Mouse (Mus musculus): ENCODE results near the gene Rsf1.

Gene Rsf1

DNA sequence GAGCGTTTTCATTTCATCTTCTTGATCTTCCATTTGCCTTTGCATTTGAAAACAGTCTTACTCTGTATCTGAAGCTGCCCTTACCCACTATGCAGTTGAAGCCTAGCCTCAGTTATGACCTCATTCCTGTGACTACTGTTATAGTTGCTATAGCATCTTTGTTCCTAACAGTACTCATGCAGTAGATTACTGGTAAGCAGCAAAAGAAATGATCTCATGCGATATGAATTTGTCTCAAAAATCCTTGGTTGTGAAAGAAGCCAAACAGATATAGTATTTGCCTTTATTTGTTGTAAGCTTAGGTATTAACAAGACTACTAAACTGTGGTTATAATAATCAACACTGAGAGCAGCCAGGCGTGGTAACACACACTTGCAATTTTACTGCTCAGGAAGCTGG is 65.4 kb downstream of the Rsf1 start:
- no peak for DNase-seq

DNA sequence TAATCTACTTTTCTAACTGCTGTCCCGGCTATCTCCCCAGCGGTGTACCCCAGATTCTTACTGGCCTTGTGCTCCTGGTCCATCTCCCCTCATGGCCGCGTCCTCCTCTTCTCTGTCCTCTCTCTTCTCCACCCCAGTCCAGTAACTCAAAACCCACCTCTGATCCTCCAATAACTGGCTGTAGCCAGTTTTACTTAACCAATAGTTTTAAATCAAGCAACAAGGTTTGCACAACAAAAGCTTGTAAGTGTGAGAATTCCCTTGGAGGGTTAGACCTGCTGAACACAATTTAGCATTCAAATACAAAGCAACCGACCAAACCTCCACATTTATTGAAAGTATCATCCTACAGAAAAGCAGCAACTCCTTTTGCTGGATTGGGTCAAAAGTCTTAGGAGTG is 68.0 kb downstream of the Rsf1 start:
- DNase-seq = no peak

DNA sequence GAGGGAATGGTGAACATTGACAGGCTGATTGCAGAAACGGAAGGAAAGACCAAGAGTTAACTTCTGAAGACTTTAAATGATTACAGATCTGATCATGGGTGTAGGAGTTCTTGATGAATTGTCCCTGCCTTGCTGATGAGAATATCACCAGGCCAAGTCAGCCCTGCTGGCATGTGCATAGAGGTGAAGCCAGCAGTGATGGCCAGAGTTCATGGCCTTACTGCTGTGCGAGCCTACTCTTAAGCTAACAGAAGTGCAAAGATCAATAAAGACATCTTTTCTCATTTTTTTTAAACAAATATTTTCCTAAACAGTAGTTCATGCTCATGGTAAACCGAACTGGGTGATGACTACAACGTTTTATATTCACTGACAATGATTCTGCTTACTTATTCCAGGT is 71.0 kb downstream of the Rsf1 start:
- DNase-seq = no peak

DNA sequence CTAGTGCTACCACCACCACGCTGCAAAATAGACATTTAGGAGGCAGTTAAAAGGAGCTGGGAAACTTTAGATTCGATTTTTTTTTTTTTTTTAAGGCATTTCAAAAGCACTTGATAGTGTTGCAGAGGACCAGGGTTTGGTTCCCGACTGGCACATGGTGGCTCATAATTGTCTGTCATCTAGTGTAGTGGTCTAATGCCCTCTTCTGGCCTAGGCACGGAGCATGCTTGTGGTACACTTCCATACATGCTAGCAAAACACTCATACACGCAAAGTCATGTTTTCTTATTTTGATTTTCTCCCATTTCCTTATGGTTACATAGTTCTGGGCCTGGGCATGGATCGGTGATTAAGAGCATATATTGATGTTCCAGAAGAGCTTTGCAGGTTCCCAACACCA is 76.5 kb downstream of the Rsf1 start:
- DNase-seq = no peak

DNA sequence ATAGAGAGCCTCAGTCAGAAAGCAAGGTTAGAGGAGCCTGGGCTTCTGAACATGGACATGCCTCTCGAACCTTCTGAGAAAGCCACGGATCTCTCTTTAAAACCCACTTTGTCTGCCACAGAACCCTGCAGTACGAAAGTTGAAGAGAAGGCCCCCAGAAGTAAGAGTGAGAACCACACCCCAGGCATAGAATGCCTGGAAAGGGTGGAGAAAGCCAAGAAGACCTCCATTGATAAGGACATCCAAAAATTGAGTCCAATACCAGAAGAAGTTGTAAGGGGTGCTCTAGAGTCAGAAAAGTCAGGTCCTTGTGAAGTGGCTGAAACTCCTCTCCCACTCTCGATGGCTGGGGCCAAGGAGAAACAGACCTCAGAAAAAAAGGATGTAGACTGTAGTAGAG is 81.9 kb downstream of the Rsf1 start:
- DNase-seq = no peak

DNA sequence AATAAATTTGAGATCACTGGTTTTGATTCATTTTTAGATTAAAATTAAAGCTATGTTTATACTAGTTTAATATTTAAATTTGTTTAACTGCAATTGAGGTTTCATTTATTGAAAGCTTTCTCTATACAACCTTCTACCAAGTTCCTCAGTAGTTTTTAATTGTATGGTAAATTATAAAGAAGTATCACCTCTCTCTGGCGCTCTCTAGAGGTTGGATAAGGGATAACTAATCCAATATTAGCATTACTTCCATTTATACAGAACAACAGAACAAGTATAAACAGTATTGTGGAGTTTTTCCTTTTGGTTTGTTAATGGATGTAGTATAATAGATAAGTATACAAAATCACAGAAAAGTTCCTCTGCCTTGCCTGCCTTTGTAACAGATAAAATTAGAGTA is 99.5 kb downstream of the Rsf1 start:
- DNase-seq = no peak

DNA sequence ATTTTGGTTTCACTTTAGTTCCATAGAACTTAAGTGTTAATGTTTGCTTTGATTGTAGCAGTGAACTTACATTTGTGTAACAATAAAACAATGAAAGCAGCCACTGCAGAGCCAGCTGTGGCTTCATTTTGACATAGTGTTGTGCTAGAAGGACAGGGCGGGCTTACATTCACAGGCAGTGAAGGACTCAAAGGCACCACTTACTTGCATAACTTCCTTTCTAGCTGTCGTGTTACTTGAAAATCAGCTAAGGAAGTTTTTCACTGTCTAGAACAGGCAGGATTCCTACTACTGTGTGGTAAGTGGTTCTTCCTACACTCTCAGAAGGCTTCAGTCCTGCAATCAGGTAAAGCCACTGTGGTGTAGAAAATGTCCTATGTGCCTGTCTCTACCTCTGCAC is 108.1 kb downstream of the Rsf1 start:
- no peak for DNase-seq

DNA sequence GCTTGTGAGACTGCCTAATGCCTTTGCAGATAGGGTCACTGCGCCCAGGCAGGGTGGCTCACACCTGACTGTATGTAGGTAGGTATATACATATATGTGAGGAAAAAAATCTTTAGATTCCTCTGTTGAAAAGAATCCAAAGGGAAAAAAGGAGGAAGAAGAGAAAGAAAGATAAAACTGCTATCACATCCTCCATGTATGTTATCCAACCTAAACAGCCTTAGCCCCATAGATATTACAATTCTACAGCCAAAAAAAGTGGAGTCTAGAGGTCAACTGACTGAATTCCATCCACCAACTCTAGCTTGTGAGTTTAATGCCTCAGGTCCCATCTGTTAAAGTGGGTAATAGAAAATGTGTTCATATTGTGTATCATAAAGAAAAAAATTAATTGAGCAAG is 115.8 kb downstream of the Rsf1 start:
- no peak for DNase-seq

DNA sequence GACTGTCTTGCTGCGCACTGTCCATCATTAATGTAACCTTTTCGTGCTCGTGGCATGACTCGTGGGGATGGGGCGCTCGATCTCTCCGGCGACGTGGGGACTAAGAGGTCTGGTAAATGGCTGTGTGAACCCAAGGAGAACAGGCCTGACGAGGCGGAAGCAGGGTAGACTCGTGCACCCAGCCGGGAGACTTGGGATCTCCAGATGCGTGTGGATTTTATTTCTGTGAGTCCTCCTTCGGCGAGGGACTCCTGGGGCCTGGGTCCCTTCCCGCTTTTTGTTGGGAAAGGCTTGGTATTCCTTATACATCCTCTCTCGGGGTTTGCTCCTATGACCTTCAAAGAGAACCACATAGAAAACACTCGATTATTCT is 116.4 kb downstream of the Rsf1 start:
- no peak for DNase-seq

DNA sequence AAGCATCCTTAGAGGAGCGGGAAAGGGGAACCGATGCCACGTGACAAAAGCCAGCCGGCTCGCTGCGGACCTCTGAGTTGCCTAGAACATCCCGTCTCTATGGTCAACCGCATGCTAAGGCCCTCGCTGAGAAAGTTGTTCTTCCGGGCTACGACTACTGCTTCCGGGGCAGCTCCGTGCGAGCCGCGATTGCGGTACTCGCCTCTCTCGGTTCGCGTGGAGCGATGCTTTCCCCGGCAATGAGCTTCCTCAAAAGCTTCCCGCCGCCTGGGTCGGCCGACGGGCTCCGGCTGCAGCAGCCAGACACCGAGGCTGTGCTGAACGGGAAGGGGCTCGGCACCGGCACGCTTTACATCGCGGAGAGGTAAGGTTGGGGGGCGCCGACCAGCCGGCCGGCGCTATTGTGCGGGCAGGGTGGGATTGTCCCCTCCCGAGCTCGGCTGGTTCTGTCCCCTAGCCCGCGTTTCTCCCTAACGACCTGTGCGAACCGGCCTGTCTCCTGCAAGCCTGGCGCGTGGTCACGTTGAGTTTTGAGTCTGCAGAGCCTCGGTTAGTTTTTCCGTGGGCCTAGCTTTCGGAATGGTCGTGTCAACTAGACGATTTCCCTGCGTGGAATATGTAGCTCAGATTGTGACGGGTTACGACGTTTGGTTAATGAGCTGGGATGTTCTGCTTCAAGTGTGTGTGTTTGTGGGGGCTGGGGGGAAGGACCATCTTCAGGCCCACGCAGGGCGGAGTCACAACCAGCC is 117.0 kb downstream of the Rsf1 start, which contains the start of gene Clns1a:
Gene Clns1a (plus strand): TSS at position 129 of the 749 bp plus-strand sequence.
- peak; percentile 89 for DNase-seq

DNA sequence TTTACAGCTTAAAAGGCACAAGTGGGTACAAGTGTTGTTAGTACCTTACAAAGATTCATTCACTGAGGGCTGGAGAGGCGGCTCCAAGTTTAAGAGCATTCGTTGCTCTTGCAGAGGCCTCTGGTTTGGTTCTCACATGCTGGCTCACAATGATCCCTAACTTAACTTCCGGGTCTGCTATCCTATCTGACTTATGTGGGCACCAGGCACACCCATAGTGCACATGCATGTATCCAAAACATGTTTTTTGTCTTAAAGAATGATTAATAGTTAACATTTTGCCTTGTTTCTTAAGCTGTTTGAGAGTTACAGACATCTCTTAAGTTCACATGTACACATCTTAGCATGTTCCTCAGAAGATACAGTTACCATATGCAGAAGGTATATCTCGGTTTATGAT is 120.5 kb downstream of the Rsf1 start:
- no peak for DNase-seq

DNA sequence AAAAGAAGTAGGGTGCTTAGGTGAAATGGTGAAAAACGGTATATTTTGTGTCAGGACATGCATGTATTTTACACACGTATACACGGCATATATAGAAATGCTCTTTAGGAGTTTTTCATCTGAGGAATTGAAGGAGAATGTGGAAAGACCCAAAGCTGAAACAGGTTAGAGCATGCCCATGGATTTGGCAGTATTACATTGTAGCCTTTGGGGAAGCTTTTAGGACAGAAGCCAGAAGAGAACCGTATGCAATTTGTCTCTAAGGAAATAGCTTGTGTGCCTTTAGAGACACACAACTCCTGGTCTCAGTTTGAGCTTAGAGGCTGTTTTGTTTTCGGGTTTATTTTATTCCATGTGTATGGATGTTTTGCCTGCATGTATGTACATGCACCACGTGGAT is 121.4 kb downstream of the Rsf1 start:
- no peak for DNase-seq

DNA sequence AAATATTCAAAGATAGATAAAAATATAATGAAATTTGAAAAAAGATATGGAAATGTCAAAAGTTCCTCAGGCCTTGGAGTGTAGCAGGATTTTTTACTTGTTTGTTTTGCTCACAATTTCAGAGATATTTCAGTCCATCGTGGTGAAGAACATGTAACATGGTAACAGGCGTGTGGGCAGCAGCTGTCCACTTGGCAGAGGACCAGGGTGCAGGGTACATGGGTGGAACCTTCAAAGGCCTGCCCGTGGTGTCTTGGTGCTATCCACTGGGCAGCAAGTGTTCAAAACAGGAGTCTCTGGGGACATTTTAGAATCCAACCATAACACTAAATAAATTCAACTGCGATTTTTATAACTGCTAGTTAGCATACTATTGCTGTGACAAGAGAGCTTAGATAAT is 127.4 kb downstream of the Rsf1 start:
- DNase-seq = no peak

DNA sequence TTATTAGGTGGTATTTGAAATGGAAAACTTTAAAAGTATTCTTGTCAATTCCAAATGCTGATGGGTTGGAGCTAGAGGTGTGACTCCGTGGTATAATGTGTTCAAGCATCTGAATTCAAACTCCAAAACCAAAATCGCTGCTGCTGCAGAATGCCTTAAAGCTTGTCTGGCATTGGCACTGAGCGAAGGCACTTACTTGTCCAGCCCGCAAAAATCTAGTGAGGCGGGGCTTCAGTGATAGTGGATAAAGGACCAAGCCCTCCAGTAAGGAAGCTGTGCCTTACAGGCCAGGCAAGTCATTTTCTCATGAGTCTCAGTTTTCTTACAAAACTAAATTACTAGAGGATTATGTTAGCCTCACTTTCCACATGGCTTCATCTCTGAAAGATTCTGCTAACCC is 128.1 kb downstream of the Rsf1 start:
- DNase-seq = no peak

DNA sequence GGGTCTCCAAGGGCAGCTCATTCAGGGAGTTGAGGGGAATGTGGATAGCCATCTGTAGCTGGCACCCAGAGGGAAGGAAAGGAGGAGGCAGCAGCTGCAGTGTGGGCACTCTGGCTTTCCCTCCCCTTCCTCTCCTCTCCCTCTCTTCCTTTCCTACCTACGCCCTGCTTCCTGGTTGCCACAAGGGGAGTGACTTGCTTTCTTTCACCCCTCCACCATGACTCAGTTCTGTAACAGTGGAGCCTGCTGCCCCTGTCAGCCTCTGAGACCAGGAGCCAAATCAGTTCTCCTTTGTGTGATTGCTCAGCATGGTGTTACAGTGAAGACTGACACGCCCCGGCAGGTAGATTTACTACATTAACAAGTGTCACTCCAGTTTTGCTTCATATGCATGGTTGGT is 129.5 kb downstream of the Rsf1 start:
- DNase-seq = no peak

DNA sequence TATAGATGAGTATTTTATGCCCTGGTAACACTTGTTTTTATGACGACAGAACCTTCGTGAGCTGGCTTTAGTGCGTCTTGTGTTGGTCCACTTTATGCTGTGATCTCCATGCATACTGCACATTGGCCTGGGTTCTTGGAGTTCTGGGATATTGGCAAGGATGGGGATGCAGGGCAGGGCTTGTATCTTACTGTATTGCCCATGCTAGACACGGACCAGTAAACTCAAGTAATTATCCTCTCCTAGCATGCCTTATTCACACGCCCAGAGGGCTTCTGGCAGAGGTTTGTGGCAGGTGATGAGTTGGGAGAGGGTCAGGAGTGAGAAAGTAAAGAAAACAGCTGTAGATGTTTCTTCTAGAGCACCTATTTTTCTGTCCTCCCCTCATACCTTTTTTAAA is 135.0 kb downstream of the Rsf1 start:
- no peak for DNase-seq

DNA sequence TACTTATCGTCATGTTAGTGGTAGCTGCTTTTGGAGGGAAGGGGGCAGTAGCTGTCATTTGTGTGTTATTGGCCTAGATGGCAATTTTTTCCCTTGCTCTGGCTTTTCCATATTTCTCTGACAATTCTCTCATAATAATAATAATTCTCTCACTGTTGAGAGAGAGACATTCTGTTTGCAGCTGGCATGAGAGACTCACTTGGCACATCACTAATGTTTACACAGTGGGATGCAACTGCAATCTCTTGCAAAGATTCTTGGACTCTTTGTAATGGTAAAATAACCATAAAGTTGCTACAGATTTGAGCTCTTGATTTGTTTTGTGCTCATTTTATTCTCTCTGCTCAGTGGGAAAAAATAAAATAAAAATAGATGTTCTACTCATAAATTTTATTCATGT is 137.6 kb downstream of the Rsf1 start:
- no peak for DNase-seq

DNA sequence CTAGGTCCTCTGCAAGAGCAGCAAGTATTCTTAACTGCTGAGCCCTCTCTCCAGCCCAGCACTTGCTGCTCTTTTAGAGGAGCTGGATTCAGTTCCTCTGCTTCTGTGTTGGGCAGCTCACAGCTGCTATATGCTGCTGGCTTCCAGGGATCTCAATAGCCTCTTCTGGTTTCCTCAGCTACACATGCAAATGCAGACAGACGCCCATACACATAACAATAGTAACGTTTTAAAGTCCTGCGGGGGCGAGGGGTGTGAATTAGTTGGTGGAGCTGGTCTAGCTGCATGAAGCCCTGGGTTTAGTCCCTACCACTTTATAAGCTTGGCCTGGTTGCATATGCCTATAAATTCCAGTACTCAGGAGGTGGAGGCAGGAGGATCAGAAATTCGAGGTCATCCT is 139.4 kb downstream of the Rsf1 start:
- no peak for DNase-seq

DNA sequence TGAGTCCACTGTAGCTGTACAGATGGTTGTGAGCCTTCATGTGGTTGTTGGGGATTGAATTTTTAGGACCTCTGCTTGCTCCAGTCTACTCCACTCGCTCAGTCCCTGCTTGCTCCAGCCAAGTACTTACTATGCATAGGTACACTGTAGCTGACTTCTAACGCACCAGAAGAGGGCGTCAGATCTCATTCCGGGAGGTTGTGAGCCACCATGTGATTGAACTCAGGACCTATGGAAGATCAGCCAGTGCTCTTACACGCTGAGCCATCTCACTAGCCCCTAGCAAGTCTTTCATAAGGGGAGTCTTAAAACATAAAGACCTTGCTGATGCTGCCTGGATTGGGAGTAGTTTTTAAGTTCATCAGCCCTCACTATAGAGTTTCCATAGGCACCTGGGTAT is 140.4 kb downstream of the Rsf1 start:
- peak; percentile 59 for DNase-seq

DNA sequence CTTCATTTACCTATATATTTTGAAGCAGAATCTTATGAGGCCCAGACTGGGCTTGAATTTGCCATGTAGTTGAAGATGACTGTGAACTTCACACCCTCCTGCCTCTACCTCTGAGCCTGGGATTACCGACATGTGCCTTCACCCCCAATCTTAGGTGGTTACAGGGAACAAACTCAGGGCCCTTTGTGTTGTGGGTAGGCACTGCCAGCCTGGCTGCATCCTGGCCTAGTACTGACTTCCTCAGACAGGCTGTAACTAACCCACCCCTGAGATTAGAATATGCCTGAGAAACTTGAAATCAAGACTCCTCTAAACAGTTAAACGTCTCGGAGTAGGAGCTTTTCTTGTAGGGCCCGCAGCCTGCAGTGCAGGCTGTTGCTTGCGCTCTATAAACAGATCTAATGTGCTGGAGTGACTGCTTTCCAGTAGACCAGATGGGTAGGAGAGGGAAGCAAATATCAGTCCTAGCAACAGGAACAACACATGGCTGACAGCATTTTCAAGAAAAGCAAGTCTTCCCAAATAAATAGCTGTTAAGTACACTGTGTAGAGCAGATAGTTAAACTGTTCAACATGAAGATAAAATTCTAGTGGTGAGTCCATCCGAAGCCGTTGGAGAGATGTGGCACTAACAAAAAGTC is 142.7 kb downstream of the Rsf1 start:
- DNase-seq = peak; percentile 70

DNA sequence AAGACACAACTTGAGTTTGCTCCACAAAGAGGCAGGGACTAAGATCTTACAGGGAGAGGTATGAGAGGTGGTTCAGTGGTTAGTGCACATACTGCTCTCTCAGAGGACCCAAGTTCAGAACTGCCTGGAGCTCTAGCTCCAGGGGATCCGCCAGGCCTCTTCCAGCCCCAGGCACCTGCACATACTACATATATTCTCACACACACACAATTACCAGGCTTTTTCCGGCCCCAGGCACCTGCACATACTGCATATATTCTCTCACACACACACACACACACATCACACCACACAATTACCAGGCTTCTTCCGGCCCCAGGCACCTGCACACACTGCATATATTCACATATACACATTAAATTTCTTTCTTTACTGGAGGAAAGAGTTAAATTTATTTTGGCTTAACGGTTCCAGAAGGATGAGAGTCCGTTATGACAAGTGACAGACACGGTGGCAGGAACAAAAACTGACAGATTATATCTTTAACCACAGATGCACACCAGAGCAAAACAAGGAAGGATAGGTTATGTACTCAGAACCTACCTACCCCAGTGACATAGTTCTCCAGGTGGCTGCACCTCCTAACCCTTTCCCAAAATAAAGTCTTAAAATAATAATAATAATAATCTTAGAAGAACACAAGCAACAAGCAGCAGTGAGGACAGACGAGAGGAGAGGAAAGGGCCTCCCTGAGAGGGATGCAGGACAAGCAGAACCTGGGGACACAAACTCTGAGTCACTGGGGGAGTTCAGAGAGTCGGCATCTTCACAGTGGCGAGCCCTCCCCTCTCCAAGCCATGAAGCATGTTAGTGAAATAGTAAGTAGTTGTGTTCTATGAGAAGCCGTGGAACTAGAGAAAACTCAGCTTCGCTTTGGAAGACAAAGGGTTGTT is 144.2 kb downstream of the Rsf1 start:
- peak; percentile 76 for DNase-seq

DNA sequence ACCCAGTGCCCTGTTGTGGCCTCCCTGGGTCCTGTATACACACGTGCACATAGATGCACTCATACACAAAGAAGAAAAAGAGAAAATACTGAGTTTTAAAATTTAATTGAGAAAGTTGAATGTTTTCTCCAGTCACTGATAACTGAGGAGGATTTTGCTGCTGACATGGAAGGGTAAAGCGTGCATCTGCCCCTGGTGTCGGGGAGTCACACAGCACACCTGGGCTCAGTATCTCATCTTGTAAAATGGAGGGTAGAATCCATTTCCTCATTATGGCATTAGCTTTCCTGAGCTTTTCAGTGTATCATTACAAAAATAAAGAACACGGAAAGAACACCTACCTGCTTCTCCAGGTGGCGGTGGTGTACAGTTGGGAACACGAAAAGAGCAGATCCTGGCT is 145.7 kb downstream of the Rsf1 start:
- DNase-seq = no peak

DNA sequence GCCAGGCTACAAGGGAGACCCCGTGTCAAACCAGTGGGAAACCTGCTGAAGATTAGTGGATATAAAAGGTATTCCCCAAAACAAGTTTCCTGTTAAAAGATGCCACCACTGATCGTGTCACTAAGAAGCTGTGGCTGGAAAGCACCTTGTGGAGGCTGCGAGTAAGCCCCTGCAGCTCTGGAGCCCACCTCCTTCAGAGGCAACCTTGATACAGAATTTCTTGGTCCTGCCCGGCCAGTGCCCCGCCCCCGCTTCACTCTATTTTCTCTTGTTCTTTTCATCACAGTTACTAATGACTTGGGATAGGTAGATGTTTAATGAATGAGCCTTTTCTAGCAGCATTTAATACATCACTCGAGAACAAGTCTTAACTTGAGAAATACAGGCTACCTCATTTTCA is 146.4 kb downstream of the Rsf1 start:
- DNase-seq = no peak

DNA sequence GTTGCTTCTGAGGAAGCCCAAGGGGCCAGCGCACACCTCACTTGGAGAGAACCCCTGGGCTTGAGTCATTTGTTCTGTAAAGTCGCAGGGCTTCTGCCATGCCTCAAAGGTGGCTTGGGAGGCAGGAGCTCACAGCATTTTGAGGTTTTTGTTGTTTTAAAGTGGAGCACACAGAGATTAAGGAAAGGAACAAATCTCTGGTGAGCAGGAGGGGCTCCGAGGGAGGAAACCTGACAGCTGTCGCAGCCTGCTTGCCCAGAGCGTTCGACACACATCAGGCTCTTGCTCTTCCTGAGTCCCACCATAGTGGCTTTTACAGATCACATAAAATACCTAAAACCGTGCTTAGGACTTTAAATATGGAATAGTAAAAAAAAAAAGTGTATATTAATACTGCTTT is 147.1 kb downstream of the Rsf1 start:
- peak; percentile 66 for DNase-seq

Data from thymus, postnatal 25 days (tissue).